Mouse (Mus musculus) forebrain, postnatal 0 days (tissue): ENCODE data around the gene Egfem1. TPM values are rescaled to one million over a fixed set of nuclear protein-coding genes. Genes with fewer than 3 reads are reported as not detected.

Experiments
- ATAC-seq: fragments of 200-750 bp; cut with Nextera tagmentation; 2 replicates; pipeline ENCODE4 v1.8.0; 2017; ENCODE audit warnings: mild to moderate bottlenecking, moderate library complexity
- DNase-seq: peaks from one replicate; pipeline ENCODE4 v3.0.0-alpha.2; 2015
- H3K27ac ChIP-seq: fragments of 300-500 bp; sonication (generic); 2 replicates; pipeline ENCODE4 v1.5.1; 2014; ENCODE audit warnings: low read depth, mild to moderate bottlenecking, antibody characterized with exemption, low read length, moderate library complexity, mixed read lengths
- H3K27me3 ChIP-seq: fragments of 300-500 bp; sonication (generic); 2 replicates; pipeline ENCODE4 v1.6.1; 2014; ENCODE audit warnings: mild to moderate bottlenecking, low read length, mixed read lengths; ENCODE audit not compliant: insufficient read depth
- H3K36me3 ChIP-seq: fragments of 300-500 bp; sonication (generic); 2 replicates; pipeline ENCODE4 v1.6.1; 2014; ENCODE audit warnings: mild to moderate bottlenecking, moderate library complexity; ENCODE audit not compliant: insufficient read depth
- H3K4me1 ChIP-seq: fragments of 300-500 bp; sonication (generic); 2 replicates; pipeline ENCODE4 v1.6.1; 2014; ENCODE audit warnings: antibody characterized with exemption; ENCODE audit not compliant: insufficient read depth
- H3K4me2 ChIP-seq: fragments of 300-500 bp; sonication (generic); 2 replicates; pipeline ENCODE4 v1.6.1; 2014; ENCODE audit warnings: low read depth, mild to moderate bottlenecking, moderate library complexity
- H3K4me3 ChIP-seq: fragments of 300-500 bp; sonication (generic); 2 replicates; pipeline ENCODE4 v1.5.1; 2014; ENCODE audit warnings: low read depth, low read length, mixed read lengths
- H3K9ac ChIP-seq: fragments of 300-500 bp; sonication (generic); 2 replicates; pipeline ENCODE4 v1.6.1; 2014; ENCODE audit warnings: mild to moderate bottlenecking
- H3K9me3 ChIP-seq: fragments of 300-500 bp; sonication (generic); 2 replicates; pipeline ENCODE4 v1.6.1; 2016; ENCODE audit warnings: low read length
- CTCF ChIP-seq: sonication (generic); IDR thresholded peaks from 2 replicates; pipeline ENCODE4 v1.5.1; 2016; ENCODE audit warnings: antibody characterized with exemption, control low read depth, low read depth
- WGBS: fragments of 180-500 bp; shearing (Covaris S2); extraction: QIAGEN DNeasy Blood & Tissue Kit; methylation state at CpG from one replicate; pipeline ENCODE4 v1.1.7; 2014; 5-methylcytosine and 5-hydroxymethylcytosine counted together
- polyA plus RNA-seq: library from polyadenylated mRNA; unstranded; fragments of >200 nt; fragmentation: Nextera tagmentation; extraction: Ambion mirVana; gene quantifications from 2 replicates; pipeline ENCODE4 v1.2.1, GENCODE M21; 2015
- total RNA-seq: library from RNA; depleted of rRNA; stranded (reverse); fragments of >200 nt; gene quantifications from 2 replicates; pipeline ENCODE4 v1.2.3, GENCODE M21; 2014

Egfem1 gene
- total and polyA plus RNA-seq, 2 experiments from 2014 or later = 5.0 to 14.3 TPM

DNA sequence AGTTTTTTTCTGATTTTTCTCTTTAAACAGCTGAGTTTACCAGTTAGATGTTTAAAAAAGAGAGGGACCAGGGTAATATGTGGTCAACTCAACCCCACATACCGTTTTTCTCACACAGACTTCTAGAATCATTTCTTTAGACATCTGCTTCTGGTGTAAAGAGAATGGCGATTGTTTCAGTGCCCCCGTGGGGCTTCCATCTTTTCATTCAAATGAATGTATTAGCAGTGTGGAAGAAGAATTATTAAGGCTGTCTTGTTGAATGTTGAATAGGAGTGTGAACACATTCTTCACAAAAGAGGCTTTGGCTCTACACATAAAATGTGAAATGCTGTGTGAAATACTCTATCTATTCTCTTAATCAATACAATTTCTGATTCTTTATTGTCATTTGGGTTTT, 210.4 kb downstream of the Egfem1 start:
- Histone ChIP-seq H3K9me3 (no peaks in the 10 kb centered on the region), H3K4me1 (no peaks in the 10 kb centered on the region), H3K36me3 (no peaks in the 10 kb centered on the region), H3K27ac (no peak overlapping the region), H3K9ac (no peak overlapping the region), H3K27me3 (no peaks in the 10 kb centered on the region), H3K4me2 (no peak overlapping the region), H3K4me3 (no peak overlapping the region)
- 17% methylated on average over 3 of the region's 3 CpGs for WGBS
- DNase-seq = no peak
- no peak for ATAC-seq
- no peak for TF ChIP-seq CTCF

GRCm38 (mm10) chr3:29293230-29293629, 211.4 kb downstream of the Egfem1 start:
- H3K4me1 ChIP-seq = no peaks in the 10 kb centered on the region
- no peak overlapping the region for H3K27ac ChIP-seq
- H3K9ac ChIP-seq = no peak overlapping the region
- no peaks in the 10 kb centered on the region for H3K27me3 ChIP-seq
- no peak for TF ChIP-seq CTCF
- DNase-seq (no peak), ATAC-seq (peak; percentile 18; the same call in 1 of the 2 replicates)
- H3K9me3 ChIP-seq = no peaks in the 10 kb centered on the region
- H3K4me3 ChIP-seq = no peak overlapping the region
- no peaks in the 10 kb centered on the region for H3K36me3 ChIP-seq
- WGBS = 19% methylated on average over 4 of the region's 4 CpGs
- no peak overlapping the region for H3K4me2 ChIP-seq

- Histone ChIP-seq H3K27ac (no peak overlapping the region), H3K27me3 (no peaks in the 10 kb centered on the region), H3K9ac (no peak overlapping the region), H3K9me3 (no peaks in the 10 kb centered on the region), H3K4me2 (no peak overlapping the region), H3K4me1 (0 out of 2 replicates have a peak, but pooled peaks cover 3% of the 10 kb centered on the region), H3K36me3 (no peaks in the 10 kb centered on the region), H3K4me3 (no peak overlapping the region)
- 37% methylated on average over 3 of the region's 3 CpGs for WGBS
- peak; percentile 69 for DNase-seq
- no peak for TF ChIP-seq CTCF
- ATAC-seq = peak; percentile 67
Measured at GRCm38 (mm10) chr3:29342223-29342791, 260.5 kb downstream of the Egfem1 start.

- Histone ChIP-seq H3K27me3 (no peaks in the 10 kb centered on the region), H3K27ac (no peak overlapping the region), H3K9me3 (no peaks in the 10 kb centered on the region), H3K4me3 (no peak overlapping the region), H3K4me1 (0 out of 2 replicates have a peak, but pooled peaks cover 3% of the 10 kb centered on the region), H3K36me3 (no peaks in the 10 kb centered on the region), H3K9ac (no peak overlapping the region), H3K4me2 (no peak overlapping the region)
- DNase-seq = no peak
- 80% methylated on average over 3 of the region's 3 CpGs for WGBS
- no peak for ATAC-seq
- TF ChIP-seq CTCF = no peak
Measured at GRCm38 (mm10) chr3:29345805-29346204, 264.0 kb downstream of the Egfem1 start.

DNA sequence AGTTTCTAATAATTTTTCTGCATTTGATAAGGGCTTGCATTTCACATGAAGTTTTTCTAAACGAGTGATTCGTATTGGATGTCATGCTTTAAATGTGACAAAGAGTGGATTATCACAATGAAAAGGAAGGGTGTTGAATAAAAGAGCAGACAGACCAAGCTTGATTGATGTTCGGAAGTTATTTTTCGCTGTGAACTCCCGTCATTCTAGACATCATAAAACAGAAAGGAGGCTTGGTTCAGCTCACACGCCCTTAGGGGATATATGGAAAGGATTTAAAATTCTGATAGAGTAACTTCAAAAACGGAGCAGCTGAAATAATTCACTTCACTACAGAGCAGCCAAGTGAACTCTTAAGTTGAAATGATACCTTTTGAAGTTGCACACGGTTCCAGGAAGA, 285.1 kb downstream of the Egfem1 start:
- 45% methylated on average over 8 of the region's 8 CpGs for WGBS
- ATAC-seq = peak; percentile 38; the same call in 1 of the 2 replicates
- no peaks in the 10 kb centered on the region for H3K27me3 ChIP-seq

DNA sequence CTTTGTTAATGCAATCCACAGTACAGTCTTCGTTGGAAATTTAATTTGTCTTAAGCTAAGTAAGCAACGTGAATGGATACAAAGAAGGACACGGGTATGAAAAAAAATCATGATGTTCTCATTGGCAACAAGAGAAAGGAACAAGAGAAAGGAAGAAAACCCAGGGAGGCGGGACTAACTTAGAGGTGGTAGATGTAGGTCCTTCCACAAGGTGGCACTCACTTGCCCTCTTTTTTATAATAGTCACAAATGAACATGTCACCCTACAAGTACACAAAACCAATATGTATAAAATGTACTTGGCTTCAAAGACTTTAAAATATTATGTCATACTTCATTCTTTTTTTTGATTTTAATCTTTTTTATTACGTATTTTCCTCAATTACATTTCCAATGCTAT, 288.7 kb downstream of the Egfem1 start:
- no peaks in the 10 kb centered on the region for H3K27me3 ChIP-seq
- H3K4me3 ChIP-seq = no peak overlapping the region
- H3K4me1 ChIP-seq = no peaks in the 10 kb centered on the region
- 60% methylated on average over 5 of the region's 5 CpGs for WGBS
- H3K4me2 ChIP-seq = no peak overlapping the region
- ATAC-seq (no peak), DNase-seq (no peak)
- no peak for TF ChIP-seq CTCF
- no peak overlapping the region for H3K27ac ChIP-seq
- H3K36me3 ChIP-seq = no peaks in the 10 kb centered on the region
- H3K9me3 ChIP-seq = no peaks in the 10 kb centered on the region
- H3K9ac ChIP-seq = no peak overlapping the region

More for the DNA sequence above, 285.1 kb downstream of the Egfem1 start:
- no peak for DNase-seq
- Histone ChIP-seq H3K4me1 (no peaks in the 10 kb centered on the region), H3K9ac (no peak overlapping the region), H3K36me3 (no peaks in the 10 kb centered on the region), H3K27ac (no peak overlapping the region), H3K4me2 (no peak overlapping the region), H3K4me3 (no peak overlapping the region), H3K9me3 (no peaks in the 10 kb centered on the region)
- no peak for TF ChIP-seq CTCF

- DNase-seq (no peak), ATAC-seq (no peak)
- Histone ChIP-seq H3K9ac (no peak overlapping the region), H3K9me3 (no peaks in the 10 kb centered on the region), H3K4me3 (no peak overlapping the region), H3K27ac (no peak overlapping the region), H3K27me3 (no peaks in the 10 kb centered on the region), H3K4me2 (no peak overlapping the region), H3K4me1 (no peaks in the 10 kb centered on the region), H3K36me3 (no peaks in the 10 kb centered on the region)
- TF ChIP-seq CTCF = no peak
- WGBS = 72% methylated on average over 2 of the region's 2 CpGs
Measured at GRCm38 (mm10) chr3:29381255-29381654, 299.4 kb downstream of the Egfem1 start.
